Mouse (Mus musculus) mouse trophoblast stem cell (cell line): ENCODE data around the gene Bag5.
"Not testable (repeated sequence)": the region's sequence is repeated elsewhere in the genome, so short reads cannot be mapped to it uniquely, and the experiment has no call there.

Source experiments
- in situ Hi-C, 2 experiments: fragments of 300-500 bp; cut with MseI, MboI; formaldehyde crosslinking; loops; 2 replicates in 1 of 2; 3 replicates in 1 of 2; pipeline ENCODE4 v1.15.1; 2025

Gene Bag5

DNA sequence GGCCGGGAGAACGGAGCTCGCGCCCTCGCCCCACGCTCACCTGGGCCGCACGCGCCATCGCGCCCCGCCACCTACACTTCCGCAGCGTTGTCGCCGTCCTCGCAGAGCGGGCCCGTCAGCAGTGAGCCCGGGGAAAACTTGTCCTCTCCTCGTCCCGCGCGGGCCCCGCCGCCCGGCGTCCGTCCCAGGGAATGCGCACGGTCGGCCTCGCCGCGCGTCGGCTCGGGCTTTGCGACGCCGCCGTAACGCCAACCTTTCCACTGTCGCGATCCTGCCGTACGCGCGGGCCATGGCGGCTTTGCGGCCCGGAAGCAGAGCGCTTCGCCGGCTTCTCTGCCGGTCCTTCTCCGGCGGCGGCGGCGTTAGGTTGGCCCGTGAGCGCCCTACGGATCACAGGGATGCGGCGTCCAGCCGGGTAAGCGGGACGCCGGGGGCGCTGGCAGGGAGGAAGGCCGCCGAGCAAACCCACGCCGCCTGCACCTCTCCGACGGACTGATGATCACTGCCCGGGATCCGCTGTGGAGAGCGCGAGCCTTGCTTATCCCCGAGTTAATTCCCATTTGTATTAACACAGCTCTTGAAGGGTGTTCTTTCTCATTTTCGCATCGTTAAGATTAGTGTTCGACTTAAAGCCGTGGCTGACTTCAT is at the start of gene Bag5, which contains the start of gene Apopt1:
Gene Bag5 (minus strand): TSS at position 254 of the 648 bp plus-strand sequence.
Gene Apopt1 (plus strand): TSS at position 258 of the 648 bp plus-strand sequence.
- in situ Hi-C loops, result no loop called here

DNA sequence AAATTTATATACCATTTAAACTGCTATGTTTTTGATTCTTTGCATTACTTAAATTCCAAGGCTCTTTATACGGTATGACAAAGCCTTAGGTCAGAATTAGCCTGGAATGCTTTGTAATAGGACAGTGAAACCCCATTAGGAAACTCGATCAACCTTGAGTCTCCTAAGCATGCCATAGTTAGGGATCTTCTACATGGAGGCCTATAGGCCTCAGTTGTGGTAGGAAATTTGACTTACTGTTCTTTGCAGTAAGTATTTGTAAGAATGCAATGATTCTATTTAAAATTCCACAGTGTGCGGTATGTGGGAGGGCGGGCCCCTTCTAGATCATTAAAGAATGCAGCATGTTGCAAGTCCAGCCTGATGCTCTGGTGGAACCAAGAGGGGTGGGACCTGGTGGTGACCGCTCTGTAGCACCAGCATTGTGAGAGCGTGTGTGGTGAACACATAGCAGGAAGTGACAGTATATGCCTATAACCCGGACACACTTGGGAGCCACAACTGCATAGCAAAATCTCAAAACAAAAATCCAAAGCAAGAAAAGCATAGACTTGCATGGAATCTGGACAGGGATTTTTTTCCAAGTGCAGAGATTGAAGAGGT is 47.4 kb upstream of the Bag5 start:
- in situ Hi-C loops, result no loop called here

DNA sequence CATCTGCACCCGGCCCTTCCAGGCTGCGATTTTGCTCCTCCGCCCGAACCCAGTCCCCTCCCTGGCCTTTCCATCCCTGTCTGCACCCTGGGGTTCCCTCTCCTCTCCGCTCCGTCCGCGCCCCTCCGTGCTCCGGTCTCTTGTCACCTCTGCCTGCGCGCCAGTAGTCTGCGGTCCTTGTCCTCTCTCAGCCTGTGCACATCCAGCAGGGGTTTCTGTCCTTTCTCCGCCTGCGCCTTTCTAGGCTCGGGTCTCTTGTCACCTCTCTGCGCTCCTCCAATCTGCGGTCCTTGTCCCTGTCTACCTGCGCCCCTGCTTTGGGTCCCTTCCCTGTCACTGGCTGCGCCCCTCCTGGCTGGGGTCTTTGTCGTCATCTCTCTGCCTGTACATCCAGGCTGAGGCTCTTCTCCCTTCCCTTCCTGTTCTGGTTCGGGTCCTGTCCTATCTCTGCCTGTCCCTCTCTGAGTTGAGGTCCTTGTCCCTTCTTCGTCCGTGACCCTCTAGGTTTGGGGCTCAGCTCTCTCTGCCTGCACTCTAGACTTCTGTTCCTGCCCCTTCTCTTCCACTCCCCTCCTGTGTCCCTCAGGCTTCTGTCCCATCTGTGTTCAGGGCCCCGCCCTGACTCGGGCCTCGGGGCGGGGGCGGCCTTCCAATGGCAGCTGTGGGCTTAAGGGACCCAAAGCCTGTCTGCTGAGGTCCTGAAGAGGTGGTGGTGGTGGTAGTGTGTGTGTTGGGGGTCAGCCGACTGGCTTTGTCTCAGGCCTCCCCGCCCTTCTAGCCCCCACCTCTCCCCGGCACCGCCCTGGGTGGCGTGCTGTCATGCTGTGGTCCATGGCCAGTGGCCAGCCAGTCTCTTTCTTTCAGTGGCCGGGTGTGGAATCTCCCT is 46.4 kb upstream of the Bag5 start:
- in situ Hi-C loops, result no loop called here

DNA sequence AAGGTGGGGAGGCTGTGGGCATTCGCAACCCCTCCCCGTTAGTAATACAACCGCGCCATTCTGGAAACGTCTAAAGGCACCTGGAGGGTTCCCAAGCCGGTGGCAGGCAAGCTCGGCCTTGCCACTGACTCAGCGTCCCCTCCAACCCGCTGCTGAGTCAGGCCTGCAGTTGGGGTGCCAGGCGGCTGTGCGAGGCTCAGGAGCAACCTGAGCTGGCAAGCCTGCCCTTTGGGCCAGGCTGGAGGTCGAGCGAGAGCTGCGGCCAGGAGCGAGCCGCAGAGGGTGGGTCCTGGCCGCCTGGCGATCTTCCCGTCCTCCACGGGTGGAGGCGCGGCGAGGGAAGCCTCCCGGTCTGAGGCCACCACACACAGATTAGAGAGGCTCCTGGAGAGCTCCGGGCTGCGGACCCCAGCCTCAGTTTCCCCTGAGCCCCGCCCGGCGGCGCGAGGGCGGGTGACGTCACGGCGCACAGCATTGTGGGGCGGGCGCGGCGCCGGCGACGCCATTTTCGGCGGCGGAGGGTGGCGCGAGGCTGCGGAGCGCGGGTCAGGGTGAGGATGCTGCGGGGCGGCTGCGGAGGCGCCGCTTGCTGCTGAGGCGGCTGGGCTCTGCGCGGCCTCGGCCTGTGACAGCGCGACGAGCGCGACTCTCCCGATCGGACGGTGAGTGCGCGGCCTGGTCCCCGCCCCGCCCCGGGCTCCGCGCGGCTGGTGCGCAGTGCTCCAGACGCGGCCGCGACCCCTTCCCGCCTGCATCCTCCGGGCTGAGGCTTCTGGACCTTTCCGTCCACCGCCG is 45.5 kb upstream of the Bag5 start, which contains the start of gene Klc1:
Gene Klc1 (plus strand): TSS at position 469 of the 795 bp plus-strand sequence.
- in situ Hi-C loops, result no loop called here

DNA sequence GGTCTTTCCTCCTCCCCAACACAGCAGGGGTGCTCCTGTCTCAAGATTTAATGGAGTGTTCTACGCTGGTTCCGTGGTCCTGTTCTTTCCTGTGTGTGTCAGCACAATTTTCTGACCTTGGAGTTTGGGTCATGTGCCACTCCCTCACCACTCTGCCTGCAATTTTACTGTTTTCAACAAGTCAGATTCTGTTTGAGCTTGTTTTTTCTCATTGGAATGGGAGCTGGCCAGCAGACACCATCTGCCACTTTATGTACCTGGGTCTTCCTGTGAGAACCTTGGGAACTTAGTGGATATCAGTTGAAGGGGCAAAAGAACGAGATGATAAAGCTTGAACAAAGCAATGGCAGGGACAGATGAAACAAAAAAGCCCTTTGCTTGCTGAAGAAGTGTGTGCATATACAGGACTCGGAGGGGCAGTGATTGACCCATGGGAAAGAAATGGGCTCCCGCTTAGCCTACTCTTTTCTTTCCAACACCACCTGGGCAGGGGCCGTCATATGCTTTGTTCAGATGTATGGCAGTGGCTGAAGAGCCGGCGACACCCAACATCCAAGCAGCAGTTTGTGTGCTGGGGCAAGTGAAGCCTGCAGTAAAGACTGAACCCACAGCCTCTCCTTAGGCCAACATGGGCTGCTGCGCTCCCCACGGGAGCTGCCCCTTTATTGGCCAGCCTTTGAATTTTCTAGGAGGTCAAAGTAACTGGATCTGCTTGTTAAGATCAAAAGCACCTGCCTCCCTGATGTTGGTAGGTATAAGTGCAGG is 44.7 kb upstream of the Bag5 start:
- in situ Hi-C loops, result no loop called here

DNA sequence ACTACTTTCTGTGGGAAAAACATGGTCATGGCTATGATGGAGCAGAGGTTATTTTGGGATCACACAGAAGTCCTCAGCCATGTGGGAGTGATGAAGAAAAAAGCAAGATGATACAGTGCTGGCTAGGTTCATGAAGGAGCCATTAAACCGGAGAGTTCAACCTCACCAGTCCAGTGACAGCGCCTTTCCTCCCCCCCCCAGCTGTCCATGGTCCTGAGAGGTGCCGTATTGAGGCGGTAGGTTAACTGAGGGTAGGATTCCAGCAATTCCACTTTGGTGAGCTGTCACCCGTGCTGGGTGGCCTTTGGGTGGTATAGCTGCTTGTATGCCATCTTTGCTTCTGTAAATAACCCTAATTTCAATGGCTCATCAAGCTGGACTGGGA is 43.6 kb upstream of the Bag5 start:
- in situ Hi-C loops, result no loop called here

DNA sequence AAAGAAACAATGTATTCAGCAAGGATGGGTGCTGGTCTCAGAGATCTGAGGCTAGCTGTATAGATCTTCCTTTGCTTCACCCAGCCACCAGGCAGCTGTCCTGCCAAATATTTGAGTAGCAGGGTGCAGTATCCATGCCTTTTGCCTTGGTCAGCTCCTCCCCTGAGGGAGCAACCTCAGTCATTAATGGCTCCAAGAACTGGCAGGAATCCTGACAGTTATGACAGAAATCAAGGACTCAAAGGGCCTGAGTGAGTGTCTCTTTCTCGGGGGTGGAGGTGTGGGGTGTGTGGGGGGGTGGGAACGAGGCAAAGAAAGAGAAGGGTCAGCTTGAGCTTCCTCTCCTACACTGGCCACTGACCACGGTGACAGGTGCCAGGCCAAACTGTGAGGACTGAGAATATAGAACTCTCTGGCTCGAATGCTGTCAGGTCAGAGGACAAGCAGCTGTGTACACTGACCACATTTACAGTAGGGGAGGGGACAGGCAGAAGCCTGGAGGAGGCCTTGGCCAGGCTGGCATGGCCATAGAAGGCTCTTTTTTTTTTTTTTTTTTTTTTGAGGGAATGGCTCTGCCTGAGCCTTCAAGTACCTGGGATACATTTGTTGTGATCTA is 43.1 kb upstream of the Bag5 start:
- in situ Hi-C loops, result no loop called here

DNA sequence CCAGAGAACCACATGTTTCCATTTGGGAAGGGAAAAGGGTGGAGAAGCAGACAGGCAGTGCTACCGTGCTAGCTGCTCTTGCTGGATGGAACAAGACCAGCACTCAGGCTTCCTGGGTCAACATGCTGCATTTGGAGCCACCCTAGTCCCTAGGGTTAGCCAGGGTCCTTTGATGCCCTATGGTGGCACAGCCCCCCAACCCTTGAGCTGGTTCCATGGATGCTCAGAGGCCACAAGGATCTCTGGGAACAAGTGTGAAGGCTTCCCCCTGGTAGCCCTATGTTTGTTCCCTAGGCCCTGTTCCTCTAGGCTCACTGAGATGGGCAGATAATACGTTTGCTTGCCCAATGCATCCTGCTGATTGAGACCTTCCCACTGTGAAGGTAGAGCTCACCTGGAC is 42.2 kb upstream of the Bag5 start:
- in situ Hi-C loops, result no loop called here

DNA sequence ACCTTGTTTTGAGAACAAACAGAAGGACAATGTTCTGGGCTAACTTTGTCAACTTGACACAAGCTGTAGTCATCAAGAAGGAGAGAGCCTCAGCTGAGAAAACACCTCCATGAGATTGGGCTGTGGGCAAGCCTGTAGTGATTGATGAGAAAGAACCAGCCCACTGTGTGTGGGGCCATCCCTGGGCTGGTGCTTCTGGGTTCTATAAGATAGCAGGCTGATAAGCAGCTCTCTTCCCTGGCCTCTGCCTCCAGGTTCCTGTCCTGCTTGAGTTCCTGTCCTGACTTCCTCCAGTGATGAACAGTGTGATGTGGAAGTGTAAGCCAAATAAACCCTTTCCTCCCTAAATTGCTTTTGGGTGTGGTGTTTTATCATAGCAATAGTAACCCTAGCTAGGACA is 41.7 kb upstream of the Bag5 start:
- in situ Hi-C loops, result no loop called here

DNA sequence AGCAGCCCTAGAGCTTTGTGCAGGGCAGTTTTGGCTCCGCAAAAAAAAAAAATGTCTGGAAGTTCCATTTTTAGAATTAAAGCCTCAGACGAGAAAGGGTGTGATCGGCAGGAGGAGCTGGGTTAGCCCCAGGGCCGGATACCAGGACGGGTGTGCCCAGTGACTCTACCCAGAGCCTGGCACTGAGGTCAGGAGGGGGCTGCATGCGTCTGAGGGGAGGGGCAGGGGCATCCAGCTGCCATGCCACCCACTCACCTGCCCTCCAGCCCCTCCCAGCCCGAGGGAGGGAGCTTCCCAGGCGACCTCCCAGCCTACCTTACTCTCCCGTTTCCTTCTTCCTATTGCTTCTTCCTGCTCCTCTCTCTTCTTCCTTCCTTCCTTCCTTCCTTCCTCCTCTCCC is 40.3 kb upstream of the Bag5 start:
- in situ Hi-C loops, result no loop called here

DNA sequence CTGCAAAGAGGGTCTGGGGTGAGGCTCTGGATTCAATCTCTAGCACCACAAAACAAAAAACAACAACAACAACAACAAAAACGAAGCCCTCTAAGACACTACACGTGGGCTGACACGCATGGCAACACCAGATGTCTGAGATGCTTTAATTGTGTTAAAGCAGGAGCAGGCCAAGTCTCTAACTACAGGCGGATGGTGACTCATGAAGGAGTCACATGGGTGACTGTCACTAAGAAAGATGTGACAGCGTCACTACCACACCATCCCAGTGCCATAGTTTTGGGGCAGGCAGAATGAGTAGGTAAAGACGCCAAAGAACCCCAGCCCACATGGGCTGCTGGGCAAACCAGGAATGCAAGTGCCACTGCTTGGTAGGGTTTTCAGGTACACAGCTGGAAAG is 39.4 kb upstream of the Bag5 start:
- in situ Hi-C loops, result no loop called here

DNA sequence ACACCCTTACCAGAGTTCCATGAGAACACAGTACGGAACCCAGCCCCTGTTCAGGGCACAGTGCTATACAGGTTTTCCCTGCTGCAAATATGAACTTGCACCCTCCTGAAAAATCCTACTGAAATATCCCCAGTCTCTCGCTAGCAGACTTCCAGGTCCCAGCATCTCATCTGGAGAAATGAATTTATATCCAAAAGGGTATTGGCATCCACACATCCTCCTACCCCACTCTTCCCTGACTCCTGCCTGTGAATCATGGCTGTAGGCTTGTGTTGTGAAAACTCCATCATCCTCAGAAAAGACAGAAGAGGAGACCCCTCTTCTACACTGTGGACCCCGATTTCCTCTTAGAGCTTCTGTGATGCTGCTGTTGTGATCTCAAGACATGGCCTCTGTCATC is 37.7 kb upstream of the Bag5 start:
- in situ Hi-C loops, result no loop called here

DNA sequence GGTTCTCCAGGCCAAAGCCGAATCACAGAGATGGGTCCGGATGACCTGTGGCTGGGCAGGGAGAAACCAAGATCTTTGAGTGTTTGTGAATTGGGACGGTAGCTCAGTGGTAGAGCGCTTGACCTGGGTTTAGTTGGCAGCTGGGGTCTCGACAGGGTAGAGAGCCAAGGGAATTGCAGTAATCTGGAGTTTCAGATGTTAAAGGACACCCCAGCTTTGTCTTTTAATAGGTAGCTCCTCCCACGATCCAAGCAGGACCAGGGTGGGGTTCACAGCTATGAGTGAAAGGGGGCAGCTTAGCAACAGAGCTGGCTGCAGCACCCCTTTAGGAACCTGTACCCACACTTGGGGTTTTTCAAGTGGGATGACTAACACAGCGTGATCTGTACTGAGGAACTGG is 34.4 kb upstream of the Bag5 start:
- in situ Hi-C loops, result no loop called here

DNA sequence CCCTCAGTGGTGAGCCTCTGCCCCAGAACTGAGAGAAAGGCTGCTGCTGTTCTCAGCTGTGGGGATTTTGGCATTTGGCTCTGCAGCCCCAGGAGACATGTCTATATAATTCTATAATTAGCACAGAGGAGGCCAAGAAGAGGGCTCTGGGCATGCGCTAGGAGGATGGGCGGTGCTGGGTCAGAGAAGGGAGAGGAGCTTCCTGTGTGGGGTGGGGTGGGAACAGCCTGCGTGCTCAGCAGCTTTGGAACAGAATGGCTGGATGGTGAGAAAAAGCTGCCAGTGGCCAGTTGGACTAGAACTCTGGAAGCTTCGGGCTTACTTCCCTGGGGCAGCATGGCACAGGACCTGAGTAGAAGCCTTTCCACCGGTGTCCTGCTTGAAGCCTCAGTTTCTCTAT is 33.0 kb upstream of the Bag5 start:
- in situ Hi-C loops, result no loop called here

DNA sequence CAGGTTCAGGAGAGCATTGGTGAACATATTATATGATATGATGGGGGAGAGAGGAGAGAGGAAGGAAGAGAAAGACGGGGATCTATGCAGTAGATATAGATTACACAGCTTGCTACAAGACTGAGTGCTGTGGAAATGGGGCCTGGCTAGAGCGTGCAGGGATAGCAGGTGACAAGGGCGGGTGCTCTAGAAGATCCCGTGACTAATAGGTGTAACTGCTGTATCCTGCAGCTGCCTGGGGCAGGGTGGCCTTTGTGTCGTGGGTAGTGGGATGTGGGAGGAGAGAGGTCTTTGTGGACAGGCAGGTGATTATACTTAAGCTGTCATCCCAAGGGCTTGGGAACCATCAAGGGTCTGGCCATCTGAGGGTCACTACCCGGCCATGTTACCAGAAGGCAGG is 32.2 kb upstream of the Bag5 start:
- in situ Hi-C loops, result no loop called here

DNA sequence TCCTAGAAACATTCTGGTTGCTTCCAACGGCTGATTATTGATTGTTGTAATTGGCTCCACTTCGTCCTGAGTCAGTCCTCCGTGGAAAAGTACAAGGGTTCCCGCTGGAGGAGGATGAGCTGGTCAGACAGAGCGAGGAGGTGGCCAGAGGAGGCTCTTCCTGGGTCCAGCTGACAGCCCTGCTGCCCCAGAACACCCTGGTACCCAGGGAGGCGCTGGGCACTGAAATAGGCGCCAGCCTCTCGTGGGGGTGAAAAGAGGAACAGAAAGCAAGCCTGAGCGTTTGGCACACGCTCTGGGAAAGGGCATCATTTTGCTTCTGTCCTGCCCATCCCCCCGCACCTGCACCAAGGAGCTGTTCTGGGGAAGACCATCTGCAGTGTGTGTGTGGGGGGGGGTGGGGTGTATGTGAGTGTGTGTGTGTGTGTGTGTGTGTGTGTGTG is 30.9 kb upstream of the Bag5 start:
- in situ Hi-C loops, result no loop called here

DNA sequence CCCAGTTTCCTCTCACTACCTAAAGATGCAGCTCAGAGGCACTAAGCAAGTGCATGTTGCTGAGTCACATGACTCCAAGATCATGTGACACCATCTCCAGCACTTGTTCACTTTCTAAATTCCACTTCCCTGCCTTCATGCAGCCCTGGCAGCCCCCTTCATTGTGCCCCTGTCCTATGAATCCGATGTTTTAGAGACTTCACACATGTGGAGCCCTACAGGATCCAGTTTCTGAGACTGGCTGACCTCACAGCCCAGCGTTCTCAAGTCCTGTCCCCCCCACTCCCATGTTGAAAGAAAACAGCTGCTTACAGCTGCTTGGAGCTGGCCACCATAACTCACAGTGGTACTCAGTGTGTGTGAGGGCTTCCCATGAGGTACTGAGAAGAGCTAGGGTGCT is 30.4 kb upstream of the Bag5 start:
- in situ Hi-C loops, result no loop called here

DNA sequence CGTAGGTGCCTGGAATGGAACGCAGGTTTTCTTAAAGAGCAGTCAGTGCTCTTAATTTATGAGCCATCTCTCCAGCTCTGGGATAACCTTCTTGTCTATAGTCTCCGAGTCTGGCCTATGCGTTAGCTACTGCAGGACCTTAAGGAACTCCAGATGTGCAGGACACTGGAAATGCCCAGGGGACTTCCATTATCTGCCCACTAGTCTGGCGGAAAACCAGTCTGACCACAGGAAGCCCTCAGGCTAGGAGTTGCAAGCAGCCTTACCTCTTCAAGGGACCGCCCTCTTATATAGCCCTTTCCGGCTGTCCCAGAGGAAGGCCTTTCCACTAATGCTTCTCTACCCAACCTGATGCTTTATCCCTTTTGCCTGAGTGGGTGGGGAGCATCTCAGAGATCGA is 28.3 kb upstream of the Bag5 start:
- in situ Hi-C loops, result no loop called here

DNA sequence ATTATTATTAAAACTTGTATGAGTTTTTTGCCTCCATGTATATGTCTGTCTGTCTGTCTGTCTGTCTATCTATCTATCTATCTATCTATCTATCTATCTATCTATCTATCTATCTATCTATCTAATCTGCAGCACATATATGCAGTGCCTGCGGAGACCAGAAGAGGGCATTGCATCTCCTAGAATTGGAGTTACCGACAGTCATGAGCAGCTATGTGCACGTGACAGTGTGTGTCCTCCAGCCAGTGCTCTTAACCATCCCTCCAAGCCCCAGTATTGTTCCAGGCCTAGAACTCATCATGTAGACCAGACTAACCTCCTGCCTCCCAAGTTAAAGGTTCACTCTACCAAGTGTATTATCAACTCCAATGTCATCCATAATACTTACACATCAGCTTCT is 25.7 kb upstream of the Bag5 start:
- in situ Hi-C loops, result no loop called here

DNA sequence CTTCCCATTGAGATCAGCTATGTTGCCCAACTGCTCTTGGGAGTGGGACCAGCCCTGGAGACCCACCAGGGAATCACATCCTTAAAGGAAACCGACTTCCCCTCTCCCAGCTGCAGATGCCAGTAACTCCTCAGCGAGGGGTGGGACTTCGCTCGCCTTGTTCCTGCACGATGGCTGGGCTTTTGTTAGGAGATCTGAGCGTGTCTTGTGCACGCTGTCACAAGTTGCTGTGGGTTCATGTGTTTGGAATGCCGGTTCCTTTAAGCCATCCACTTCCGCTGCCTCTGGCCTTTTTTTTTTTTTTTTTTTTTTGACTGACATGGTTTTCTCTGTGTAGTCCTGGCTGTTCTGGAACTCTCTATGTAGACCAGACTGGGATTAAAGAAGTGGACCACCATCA is 24.3 kb upstream of the Bag5 start:
- in situ Hi-C loops, result no loop called here

DNA sequence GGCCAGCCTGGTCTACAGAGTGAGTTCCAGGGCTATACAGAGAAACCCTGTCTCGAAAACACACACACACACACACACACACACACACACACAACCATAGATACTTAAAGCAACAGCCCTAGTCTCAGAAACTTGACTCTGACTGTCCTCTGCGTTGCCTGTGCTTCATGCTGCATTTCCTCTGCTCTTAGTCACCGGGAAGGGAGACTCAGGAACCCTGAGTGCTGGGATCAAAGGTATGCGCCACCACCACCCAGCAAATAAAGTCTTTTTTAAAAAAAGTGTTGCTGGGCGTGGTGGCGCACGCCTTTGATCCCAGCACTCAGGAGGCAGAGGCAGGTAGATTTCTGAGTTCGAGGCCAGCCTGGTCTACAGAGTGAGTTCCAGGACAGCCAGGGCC is 23.6 kb upstream of the Bag5 start:
- in situ Hi-C loops, result not testable (repeated sequence)
